Mouse (Mus musculus) heart, adult 8-10 months (tissue): ENCODE results near the gene Marveld3. TPM values are rescaled to one million over a fixed set of nuclear protein-coding genes. Genes with fewer than 3 reads are reported as not detected.

Experiments
- DNase-seq: peaks from one replicate; pipeline ENCODE4 v3.0.0; 2022; ENCODE audit warnings: low spot score
- total RNA-seq, 4 experiments: library from RNA; stranded (reverse); gene quantifications; 2 replicates each; pipeline ENCODE4 v1.2.4; 2022

The Marveld3 gene
- total RNA-seq = under 1 TPM in 2 of 4 experiments, not detected in 2; 0.17 to 0.53 TPM

DNA sequence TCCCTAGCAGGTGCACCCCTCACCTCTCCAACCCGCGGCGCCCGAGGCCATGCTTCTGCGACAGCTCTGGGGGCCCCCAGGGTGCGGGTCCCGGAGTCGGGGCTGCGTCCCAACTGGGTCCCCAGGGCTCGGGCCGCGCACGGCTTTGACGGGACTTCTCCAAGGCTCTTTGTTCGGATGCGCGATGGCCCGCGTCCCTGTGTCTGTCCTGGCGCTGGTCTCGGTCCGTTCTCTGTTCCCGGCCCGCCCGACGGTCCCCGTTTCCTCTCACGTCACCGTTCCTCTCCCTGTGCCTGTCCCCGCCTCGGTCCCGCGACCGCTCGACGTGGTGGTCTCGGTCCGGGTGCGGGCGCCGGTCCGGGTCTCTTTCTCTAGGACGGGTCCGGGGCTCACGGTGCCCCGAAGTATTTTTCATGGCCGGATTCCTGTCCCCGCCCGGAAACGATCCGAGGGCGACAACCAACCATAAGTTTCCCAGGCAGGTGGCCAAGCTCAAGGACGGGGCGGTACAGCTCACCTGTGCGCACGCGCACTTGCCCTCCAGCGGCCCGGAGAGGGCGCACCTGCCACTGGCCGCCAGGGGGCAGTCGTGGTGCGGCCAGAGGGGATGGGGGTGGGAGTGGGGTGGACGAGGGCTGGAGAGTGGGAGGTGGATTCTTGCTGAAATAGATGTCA, at the start of gene Marveld3:
Marveld3 (minus strand) TSS at position 511 of the 675 bp plus-strand sequence.
- no peak for DNase-seq

DNA sequence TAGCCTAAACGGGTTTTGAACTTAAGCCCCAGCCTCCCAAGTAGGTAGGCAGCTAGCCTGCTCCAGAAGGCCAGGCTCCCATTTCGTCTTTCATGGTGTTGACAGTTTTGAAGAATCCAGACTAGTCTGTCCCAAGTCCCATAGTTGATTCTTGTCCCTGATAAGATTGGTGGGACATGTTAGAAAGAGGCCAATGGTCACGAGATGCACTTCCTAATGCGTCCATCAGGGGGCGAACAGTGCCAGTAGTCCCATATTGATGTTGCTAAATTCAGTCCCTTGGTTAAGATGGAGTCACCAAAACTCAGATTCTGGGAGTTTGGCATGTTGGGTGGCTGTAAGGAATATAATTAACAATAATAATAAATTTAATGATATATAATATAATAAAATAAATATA, 48.9 kb upstream of the Marveld3 start:
- DNase-seq = peak; percentile 21

DNA sequence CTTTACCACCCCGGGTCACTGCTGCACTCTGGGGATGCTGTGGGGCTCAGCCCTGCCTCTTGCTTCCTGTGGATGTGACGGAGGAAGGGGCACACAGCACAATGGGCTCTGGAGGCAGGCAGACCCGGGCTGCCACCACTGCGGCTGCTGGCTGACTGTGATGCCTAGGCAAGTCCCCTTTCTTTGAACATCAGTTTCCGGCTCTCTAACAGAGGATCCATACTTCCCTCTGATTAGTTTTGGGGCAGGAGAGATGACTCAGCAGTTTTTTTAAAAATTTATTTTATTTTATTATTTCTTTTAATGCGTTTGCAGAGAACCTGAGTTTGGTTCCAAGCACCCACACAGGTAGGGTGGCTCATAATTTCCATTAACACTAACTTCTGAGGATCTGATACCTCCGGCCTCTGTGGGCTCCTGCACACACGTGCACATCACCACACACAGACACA, 47.0 kb upstream of the Marveld3 start:
- no peak for DNase-seq

DNA sequence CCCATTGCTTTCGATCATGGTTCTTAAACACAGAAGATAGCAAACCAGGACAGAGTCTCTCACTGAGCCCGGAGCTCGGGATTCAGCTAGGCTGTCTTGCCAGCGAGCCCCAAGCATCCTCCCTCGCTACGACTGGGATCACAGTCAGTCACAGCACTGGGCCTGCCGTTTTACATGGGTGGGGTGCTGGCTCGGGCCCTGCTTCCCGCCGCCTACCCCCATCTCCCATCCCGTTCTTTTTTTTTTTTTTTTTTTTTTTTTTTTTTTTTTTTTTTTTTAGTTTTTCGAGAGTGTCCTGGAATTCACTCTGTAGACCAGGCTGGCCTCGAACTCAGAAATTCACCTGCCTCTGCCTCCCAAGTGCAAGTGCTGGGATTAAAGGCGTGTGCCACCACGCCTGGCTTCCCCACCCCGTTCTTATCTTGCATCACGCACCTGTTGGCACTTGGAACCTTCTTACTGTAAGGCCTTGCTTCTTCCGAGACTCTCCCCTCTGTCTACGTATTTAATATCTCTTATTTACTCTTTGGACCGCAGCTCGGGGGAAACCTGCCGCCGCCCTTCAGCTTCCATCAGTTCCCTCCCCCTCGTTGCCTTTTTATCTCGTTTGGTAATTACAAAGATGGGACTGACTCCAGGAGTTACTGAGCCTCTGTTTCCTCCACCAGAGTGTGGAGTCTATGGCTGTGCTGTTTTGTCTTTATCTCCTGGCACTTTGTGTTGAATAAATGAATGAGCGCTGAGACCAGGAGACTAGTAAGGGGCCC, 46.4 kb upstream of the Marveld3 start:
- no peak for DNase-seq

- no peak for DNase-seq
Measured at GRCm38 (mm10) chr8:110006312-110007023, 44.5 kb upstream of the Marveld3 start.

DNA sequence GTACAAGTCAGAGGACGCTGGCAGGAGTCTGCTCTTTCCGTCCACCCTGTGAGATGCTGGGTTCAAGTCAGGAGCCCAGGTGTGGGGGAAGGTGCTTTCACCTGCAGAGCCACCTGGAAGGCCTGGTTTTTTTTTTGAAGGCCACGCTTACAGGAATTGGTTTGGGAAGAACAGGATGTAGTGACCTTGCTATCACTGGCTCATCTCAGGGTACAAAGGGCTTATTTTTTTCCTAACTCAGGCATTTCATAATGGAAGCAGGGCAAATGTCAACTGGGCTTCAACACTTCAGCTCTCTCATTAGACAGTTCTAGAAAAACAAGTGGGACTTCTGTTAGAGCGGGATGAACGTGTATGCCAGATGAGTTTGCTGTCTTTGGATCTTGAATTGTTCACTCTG, 42.3 kb upstream of the Marveld3 start:
- no peak for DNase-seq

GRCm38 (mm10) chr8:110002953-110003352, 41.0 kb upstream of the Marveld3 start:
- no peak for DNase-seq

GRCm38 (mm10) chr8:109999974-110000373, 38.0 kb upstream of the Marveld3 start:
- no peak for DNase-seq

GRCm38 (mm10) chr8:109998066-109998465, 36.1 kb upstream of the Marveld3 start:
- no peak for DNase-seq

DNA sequence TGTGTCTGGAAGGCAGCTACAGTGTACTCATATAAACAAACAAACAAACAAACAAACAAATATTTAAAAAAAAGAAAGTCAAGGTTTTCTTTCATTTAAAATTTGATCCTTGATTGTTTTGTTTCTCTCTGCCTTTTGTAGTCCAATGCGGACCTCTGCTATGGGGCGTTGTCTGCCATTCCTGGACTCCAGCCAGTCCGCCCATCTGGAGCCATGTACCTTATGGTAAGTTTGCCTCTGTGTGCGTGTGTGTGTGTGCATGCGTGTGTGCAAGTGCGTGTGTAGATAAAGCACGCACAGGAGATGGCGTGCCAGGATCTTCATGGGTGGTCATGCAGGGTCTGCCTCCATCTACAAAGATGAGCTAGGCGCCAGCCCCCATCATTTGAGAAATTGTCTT, 35.4 kb upstream of the Marveld3 start:
- no peak for DNase-seq

DNA sequence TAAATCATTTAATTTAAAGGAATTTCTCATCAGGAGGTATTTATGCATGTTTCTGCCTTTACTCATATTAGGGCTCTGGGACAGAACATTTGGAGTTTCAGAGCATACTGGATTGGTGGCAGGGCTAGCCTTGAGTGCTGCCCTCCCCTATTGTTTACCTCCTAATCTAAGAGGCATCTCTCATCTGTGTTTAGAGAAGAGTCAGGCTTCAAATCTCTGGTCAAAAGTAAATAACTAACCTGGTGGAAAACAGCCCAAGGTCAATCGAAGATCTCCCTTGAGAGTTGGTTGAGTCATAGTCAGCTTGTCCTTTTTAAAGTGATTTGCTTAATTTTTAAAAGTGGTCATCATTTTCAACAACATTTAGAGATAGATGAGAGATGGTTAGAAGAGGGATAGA, 30.9 kb upstream of the Marveld3 start:
- no peak for DNase-seq

GRCm38 (mm10) chr8:109992166-109992565, 30.2 kb upstream of the Marveld3 start:
- DNase-seq = no peak

DNA sequence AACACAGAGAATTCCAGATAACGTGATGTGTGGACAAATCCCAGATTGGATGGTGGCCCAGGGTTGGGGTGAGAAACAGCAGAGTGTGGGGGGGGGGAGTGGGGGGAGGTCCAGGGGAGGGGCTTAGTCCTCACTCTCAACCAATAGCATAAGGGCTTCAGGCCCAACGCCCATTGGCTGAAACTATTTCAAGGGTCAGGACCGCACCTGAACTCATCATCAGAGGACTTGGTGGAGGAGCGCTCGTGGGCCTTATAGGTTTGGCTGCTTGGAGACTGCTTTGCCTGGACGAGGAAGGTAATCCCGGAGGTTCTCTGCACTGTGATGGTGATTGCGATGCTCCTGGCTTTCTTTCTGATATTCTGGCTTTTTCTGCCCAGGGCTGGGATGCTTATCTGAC, 28.2 kb upstream of the Marveld3 start, which contains the start of gene Tat:
Tat (plus strand) TSS at position 214 of the 400 bp plus-strand sequence.
- DNase-seq = no peak

- no peak for DNase-seq
Measured at GRCm38 (mm10) chr8:109989151-109989550, 27.1 kb upstream of the Marveld3 start.

- DNase-seq = no peak
Measured at GRCm38 (mm10) chr8:109987776-109988175, 25.8 kb upstream of the Marveld3 start.

- no peak for DNase-seq
Measured at GRCm38 (mm10) chr8:109986384-109986783, 24.4 kb upstream of the Marveld3 start.

- DNase-seq = no peak
Measured at GRCm38 (mm10) chr8:109983944-109984343, 21.9 kb upstream of the Marveld3 start.

GRCm38 (mm10) chr8:109982386-109983105, 20.5 kb upstream of the Marveld3 start:
- no peak for DNase-seq

DNA sequence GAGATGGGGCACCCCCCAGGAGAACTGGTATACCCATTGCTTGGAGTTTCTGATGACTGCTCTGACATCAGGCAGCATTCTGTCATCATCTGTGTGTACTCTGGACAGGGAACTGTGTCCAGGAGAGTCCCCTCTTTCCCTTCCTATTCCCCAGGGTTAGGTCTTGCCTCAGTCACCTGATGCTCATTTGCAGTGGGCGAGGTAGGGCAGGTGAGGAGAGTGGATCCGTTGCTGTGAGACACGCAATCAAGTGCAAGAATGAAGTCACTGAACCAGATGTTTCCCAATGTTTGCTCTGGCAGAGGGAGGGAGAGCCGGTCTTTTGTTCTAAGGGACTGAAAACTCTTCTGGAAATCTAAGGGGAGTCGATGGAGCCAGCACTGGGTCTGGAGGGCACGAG, 17.3 kb upstream of the Marveld3 start:
- DNase-seq = no peak

DNA sequence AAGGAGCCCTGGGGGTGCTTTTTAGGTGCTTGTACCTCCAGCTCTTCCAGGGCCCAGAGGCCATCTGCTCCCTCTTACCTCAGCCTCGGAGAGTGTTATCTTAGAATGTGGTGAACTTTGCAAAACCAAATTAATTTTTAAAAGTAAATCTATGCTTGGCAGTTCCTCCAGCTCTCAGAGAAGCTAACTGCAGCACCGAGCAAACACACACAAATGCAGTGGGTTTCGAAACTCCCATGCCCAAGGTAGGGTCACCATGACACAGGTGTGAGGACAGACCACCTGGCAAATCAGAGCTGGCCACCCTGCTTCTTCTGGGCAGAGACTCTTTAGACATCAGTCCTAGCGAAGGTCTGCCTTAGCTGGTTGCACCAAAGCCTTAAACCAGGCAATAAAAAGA, 10.9 kb upstream of the Marveld3 start:
- DNase-seq = no peak

DNA sequence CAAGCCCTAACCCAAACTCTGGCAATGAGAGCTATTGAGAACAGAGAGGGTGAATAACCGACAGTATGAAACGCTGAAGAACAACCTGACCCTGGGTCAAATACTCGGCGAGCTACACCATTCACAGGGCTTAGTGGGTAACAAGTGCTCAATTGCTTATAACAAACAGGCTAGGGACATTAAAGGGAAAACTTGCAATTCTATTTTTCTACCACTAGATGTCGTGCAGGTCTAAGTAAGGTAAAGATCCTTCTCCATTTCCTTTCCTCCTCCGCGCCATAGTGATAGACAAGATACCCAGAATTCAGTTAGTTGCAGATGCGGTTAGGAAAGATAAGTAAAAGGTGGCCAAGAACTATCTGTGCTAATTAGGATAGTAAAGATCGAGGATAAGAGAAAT, 8.3 kb upstream of the Marveld3 start:
- DNase-seq = no peak

- no peak for DNase-seq
Measured at GRCm38 (mm10) chr8:109968837-109969236, 6.8 kb upstream of the Marveld3 start.
